Mouse (Mus musculus): ENCODE results near the gene Dnajc3. TPM values are rescaled to one million over a fixed set of nuclear protein-coding genes. Genes with fewer than 3 reads are reported as not detected.

Gene Dnajc3
- polyA plus RNA-seq, 2 experiments: 12.7 to 29.7 TPM

GRCm38 (mm10) chr14:118922251-118922650 lies 15.5 kb upstream of the Dnajc3 start:
- peaks cover 61% of the 10 kb centered on the region for H3K27me3 ChIP-seq (ENCODE audit: control insufficient read depth, insufficient read depth, low read length)
- H3K4me1 ChIP-seq (replicated peaks; ENCODE audit: control insufficient read depth in 2 of 2, insufficient read depth in 2 of 2, low read length in 1 of 2): no peaks in the 10 kb centered on the region
- H3K9ac ChIP-seq (replicated peaks): no peak overlapping the region
- no peak for ATAC-seq (ENCODE audit: insufficient read depth)
- H3K9me3 ChIP-seq (ENCODE audit: control insufficient read depth, low read length): no peaks in the 10 kb centered on the region
- H3K36me3 ChIP-seq (replicated peaks; ENCODE audit: control insufficient read depth, insufficient read depth, low read depth): no peaks in the 10 kb centered on the region
- TF ChIP-seq EP300 (IDR thresholded peaks at IDR 0.05; ENCODE audit: low read depth): no peak
- TF ChIP-seq CTCF (IDR thresholded peaks at IDR 0.05; ENCODE audit: low read depth): no peak
- H3K27ac ChIP-seq: no peak overlapping the region
- DNase-seq (ENCODE audit: low read depth in 3 of 3, low spot score in 3 of 3): no peak
- peak overlapping the region in 1 of 2 experiments; percentile 23; a peak in 1 of 4 replicates for H3K4me3 ChIP-seq (ENCODE audit: insufficient read depth in 1 of 2, low read depth in 2 of 2, low read length in 2 of 2)
- 20% methylated on average over 22 of the region's 22 CpGs for WGBS (ENCODE audit: insufficient replicate concordance)
- H3K4me2 ChIP-seq (ENCODE audit: low read depth): peak overlapping the region; percentile 46

GRCm38 (mm10) chr14:118922667-118923184 lies 15.1 kb upstream of the Dnajc3 start:
- under 1% methylated on average over 42 of the region's 47 CpGs for WGBS (ENCODE audit: insufficient replicate concordance)
- DNase-seq (ENCODE audit: low read depth in 3 of 3, low spot score in 3 of 3) (no peak), ATAC-seq (ENCODE audit: insufficient read depth) (no peak)
- Histone ChIP-seq H3K36me3 (replicated peaks; ENCODE audit: control insufficient read depth, insufficient read depth, low read depth) (no peaks in the 10 kb centered on the region), H3K27me3 (ENCODE audit: control insufficient read depth, insufficient read depth, low read length) (peaks cover 61% of the 10 kb centered on the region), H3K9me3 (ENCODE audit: control insufficient read depth, low read length) (no peaks in the 10 kb centered on the region), H3K27ac (no peak overlapping the region), H3K9ac (replicated peaks) (no peak overlapping the region), H3K4me1 (replicated peaks; ENCODE audit: control insufficient read depth in 2 of 2, insufficient read depth in 2 of 2, low read length in 1 of 2) (no peaks in the 10 kb centered on the region), H3K4me2 (ENCODE audit: low read depth) (peak overlapping the region; percentile 46), H3K4me3 (ENCODE audit: insufficient read depth in 1 of 2, low read depth in 2 of 2, low read length in 2 of 2) (peak overlapping the region in 1 of 2 experiments; percentile 23; a peak in 2 of 4 replicates)
- TF ChIP-seq CTCF (IDR thresholded peaks at IDR 0.05; ENCODE audit: low read depth) (no peak), EP300 (IDR thresholded peaks at IDR 0.05; ENCODE audit: low read depth) (no peak)

GRCm38 (mm10) chr14:118924673-118925615 lies 12.8 kb upstream of the Dnajc3 start, which contains the start of gene Dzip1:
Gene Dzip1, minus strand, starts transcription at chr14:118925460.
- no peaks in the 10 kb centered on the region for H3K9me3 ChIP-seq (ENCODE audit: control insufficient read depth, low read length)
- H3K27me3 ChIP-seq (ENCODE audit: control insufficient read depth, insufficient read depth, low read length): peaks cover 61% of the 10 kb centered on the region
- H3K27ac ChIP-seq: no peak within 1 kb of the TSS
- no peaks in the 10 kb centered on the region; a peak in 1 of 4 replicates for H3K4me1 ChIP-seq (replicated peaks; ENCODE audit: control insufficient read depth in 2 of 2, insufficient read depth in 2 of 2, low read length in 1 of 2)
- 2% methylated on average over 55 of the region's 55 CpGs for WGBS (ENCODE audit: insufficient replicate concordance)
- no peak for DNase-seq (ENCODE audit: low read depth in 3 of 3, low spot score in 3 of 3)
- ATAC-seq (ENCODE audit: insufficient read depth): peak; percentile 34; the same call in 1 of the 2 replicates
- peak within 1 kb of the TSS; percentile 28 to 41 for H3K4me3 ChIP-seq (ENCODE audit: insufficient read depth in 1 of 2, low read depth in 2 of 2, low read length in 2 of 2)
- TF ChIP-seq EP300 (IDR thresholded peaks at IDR 0.05; ENCODE audit: low read depth) (no peak), CTCF (IDR thresholded peaks at IDR 0.05; ENCODE audit: low read depth) (no peak)
- no peaks in the 10 kb centered on the region for H3K36me3 ChIP-seq (replicated peaks; ENCODE audit: control insufficient read depth, insufficient read depth, low read depth)
- no peak within 1 kb of the TSS for H3K9ac ChIP-seq (replicated peaks)
- peak within 1 kb of the TSS; percentile 57 for H3K4me2 ChIP-seq (ENCODE audit: low read depth)

- no peak for ATAC-seq (ENCODE audit: insufficient read depth)
- H3K4me2 ChIP-seq (ENCODE audit: low read depth): no peak overlapping the region
- 65% methylated on average over 3 of the region's 3 CpGs for WGBS (ENCODE audit: insufficient replicate concordance)
- no peak for TF ChIP-seq EP300 (IDR thresholded peaks at IDR 0.05; ENCODE audit: low read depth)
- no peak for TF ChIP-seq CTCF (IDR thresholded peaks at IDR 0.05; ENCODE audit: low read depth)
- H3K36me3 ChIP-seq (replicated peaks; ENCODE audit: control insufficient read depth, insufficient read depth, low read depth): no peaks in the 10 kb centered on the region
- peaks cover 29% of the 10 kb centered on the region for H3K27me3 ChIP-seq (ENCODE audit: control insufficient read depth, insufficient read depth, low read length)
- H3K4me1 ChIP-seq (replicated peaks; ENCODE audit: control insufficient read depth in 2 of 2, insufficient read depth in 2 of 2, low read length in 1 of 2): no peaks in the 10 kb centered on the region; a peak in 1 of 4 replicates
- no peaks in the 10 kb centered on the region for H3K9me3 ChIP-seq (ENCODE audit: control insufficient read depth, low read length)
- H3K27ac ChIP-seq: no peak overlapping the region
- no peak overlapping the region for H3K4me3 ChIP-seq (ENCODE audit: insufficient read depth in 1 of 2, low read depth in 2 of 2, low read length in 2 of 2)
- no peak overlapping the region for H3K9ac ChIP-seq (replicated peaks)
- DNase-seq (ENCODE audit: low read depth in 3 of 3, low spot score in 3 of 3): no peak
Observed at GRCm38 (mm10) chr14:118928565-118928964, 9.2 kb upstream of the Dnajc3 start.

- Histone ChIP-seq H3K27ac (no peak overlapping the region), H3K9me3 (ENCODE audit: control insufficient read depth, low read length) (no peaks in the 10 kb centered on the region), H3K27me3 (ENCODE audit: control insufficient read depth, insufficient read depth, low read length) (peaks cover 17% of the 10 kb centered on the region), H3K4me2 (ENCODE audit: low read depth) (no peak overlapping the region), H3K36me3 (replicated peaks; ENCODE audit: control insufficient read depth, insufficient read depth, low read depth) (no peaks in the 10 kb centered on the region), H3K4me3 (ENCODE audit: insufficient read depth in 1 of 2, low read depth in 2 of 2, low read length in 2 of 2) (no peak overlapping the region), H3K9ac (replicated peaks) (no peak overlapping the region), H3K4me1 (replicated peaks; ENCODE audit: control insufficient read depth in 2 of 2, insufficient read depth in 2 of 2, low read length in 1 of 2) (peaks cover 0 to 5% of the 10 kb centered on the region in 2 experiments; a peak in 2 of 4 replicates)
- DNase-seq (ENCODE audit: low read depth in 3 of 3, low spot score in 3 of 3): no peak
- no peak for TF ChIP-seq CTCF (IDR thresholded peaks at IDR 0.05; ENCODE audit: low read depth)
- TF ChIP-seq EP300 (IDR thresholded peaks at IDR 0.05; ENCODE audit: low read depth): no peak
- 37% methylated on average over 2 of the region's 2 CpGs for WGBS (ENCODE audit: insufficient replicate concordance)
- no peak for ATAC-seq (ENCODE audit: insufficient read depth)
Observed at GRCm38 (mm10) chr14:118929779-118930178, 8.0 kb upstream of the Dnajc3 start.
